Mouse (Mus musculus) adrenal gland, adult (tissue): ENCODE results near the gene Gm9821.

Source experiments
- DNase-seq, 2 experiments: peaks; one replicate each; pipeline ENCODE4 v3.0.0; 2022 to 2023; ENCODE audit warnings: low spot score in 1 of 2; ENCODE audit not compliant: inconsistent age in 2 of 2

Gm9821 gene

GRCm38 (mm10) chr2:91947397-91948150 is 2.1 kb downstream of the Gm9821 start:
- peak; percentile 66 to 76 for DNase-seq

GRCm38 (mm10) chr2:91948151-91948509 is 2.6 kb downstream of the Gm9821 start:
- DNase-seq, result peak in 1 of 2 experiments; percentile 66

GRCm38 (mm10) chr2:91948792-91949241 is 3.3 kb downstream of the Gm9821 start:
- DNase-seq, result no peak

GRCm38 (mm10) chr2:91949411-91950274 is 4.1 kb downstream of the Gm9821 start:
- peak in 1 of 2 experiments; percentile 69 for DNase-seq

- DNase-seq, result peak in 1 of 2 experiments; percentile 54
Measured at GRCm38 (mm10) chr2:91950275-91951085, 5.0 kb downstream of the Gm9821 start.

GRCm38 (mm10) chr2:91953825-91954224 is 8.3 kb downstream of the Gm9821 start:
- peak; percentile 76 to 79 for DNase-seq

GRCm38 (mm10) chr2:91955121-91955591 is 9.7 kb downstream of the Gm9821 start:
- DNase-seq, result no peak

GRCm38 (mm10) chr2:91955875-91956274 is 10.4 kb downstream of the Gm9821 start:
- no peak for DNase-seq

GRCm38 (mm10) chr2:91957096-91957495 is 11.6 kb downstream of the Gm9821 start:
- peak in 1 of 2 experiments; percentile 45 for DNase-seq

GRCm38 (mm10) chr2:91958049-91958448 is 12.5 kb downstream of the Gm9821 start:
- DNase-seq, result no peak

- DNase-seq, result peak; percentile 62 to 86
Measured at GRCm38 (mm10) chr2:91958701-91959457, 13.4 kb downstream of the Gm9821 start.

- DNase-seq, result peak in 1 of 2 experiments; percentile 37
Measured at GRCm38 (mm10) chr2:91959544-91960410, 14.3 kb downstream of the Gm9821 start.

- no peak for DNase-seq
Measured at GRCm38 (mm10) chr2:91960459-91960858, 15.0 kb downstream of the Gm9821 start.

- DNase-seq, result no peak
Measured at GRCm38 (mm10) chr2:91961901-91962761, 16.6 kb downstream of the Gm9821 start.

- peak in 1 of 2 experiments; percentile 70 for DNase-seq
Measured at GRCm38 (mm10) chr2:91962864-91963401, 17.4 kb downstream of the Gm9821 start.

- DNase-seq, result peak; percentile 98 to 99
Measured at GRCm38 (mm10) chr2:91963443-91963932, 18.0 kb downstream of the Gm9821 start.

GRCm38 (mm10) chr2:91964610-91965204 is 19.2 kb downstream of the Gm9821 start:
- DNase-seq, result peak; percentile 28 to 63
